In the genomic region with DNA sequence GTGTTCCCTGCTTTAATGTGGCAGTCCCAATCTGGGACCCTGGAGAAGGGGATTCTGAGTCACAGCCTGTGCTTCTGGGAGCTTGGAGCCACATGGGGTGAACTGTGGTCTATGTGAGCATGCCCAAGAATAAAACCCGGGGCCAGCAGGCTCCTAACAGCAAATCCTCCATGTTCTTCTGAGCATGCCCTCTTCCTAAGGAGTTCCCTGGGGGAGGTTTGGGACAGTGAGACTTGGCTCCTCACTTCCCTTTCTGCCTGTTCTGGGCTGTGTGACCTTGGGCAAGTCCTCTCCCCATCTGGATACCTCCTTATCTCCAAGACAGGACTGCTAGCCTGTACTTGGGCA, we compare ENCODE assay signal across 11 mouse cellular contexts. TPM values are rescaled to one million over a fixed set of nuclear protein-coding genes. Genes with fewer than 3 reads are reported as not detected.
DNase-seq lines count a peak whose midpoint lies in the region; ATAC-seq and TF ChIP-seq lines count a peak whose summit lies in the region.
"Had no signal": no experiment of that assay in that cellular context is flagged by ENCODE, and none has a peak within 500 bp of the region (broad histone marks: within the 10 kb centered on the region; RNA-seq: fewer than 3 reads in every experiment).

No protein-coding gene starts in this region.

- H3K9ac ChIP-seq in heart, embryonic 12.5 days: peak overlapping the region; percentile 59; the same call in 1 of the 2 replicates
- no peak overlapping the region for H3K9ac ChIP-seq in midbrain, embryonic 15.5 days
- H3K9ac ChIP-seq in limb, embryonic 11.5 days (ENCODE audit: low read length): no peak overlapping the region

- no peak for TF ChIP-seq POLR2A in cerebellum, adult 2 months (IDR thresholded peaks at IDR 0.05; ENCODE audit: borderline replicate concordance, insufficient read depth, low read length)

- WGBS in heart, embryonic 12.5 days: 31% methylated on average over 1 of the region's 1 CpGs
- WGBS in midbrain, embryonic 10.5 days: 33% methylated on average over 1 of the region's 1 CpGs
- 14% methylated on average over 1 of the region's 1 CpGs for WGBS in midbrain, embryonic 15.5 days
- 22% methylated on average over 1 of the region's 1 CpGs for WGBS in limb, embryonic 11.5 days
- 35% methylated on average over 1 of the region's 1 CpGs for WGBS in cerebellum, adult 2 months

- peak overlapping the region; percentile 92 for H3K27ac ChIP-seq in heart, embryonic 12.5 days (ENCODE audit: poor library complexity, severe bottlenecking)
- peak overlapping the region; percentile 73; the same call in 1 of the 2 replicates for H3K27ac ChIP-seq in midbrain, embryonic 10.5 days (replicated peaks)
- H3K27ac ChIP-seq in midbrain, embryonic 15.5 days: no peak overlapping the region
- H3K27ac ChIP-seq in limb, embryonic 11.5 days (replicated peaks; ENCODE audit: low read depth, low read length): peak overlapping the region; percentile 67; the same call in 1 of the 2 replicates
- no peak overlapping the region for H3K27ac ChIP-seq in cerebellum, adult 2 months (ENCODE audit: insufficient read depth, low read length)

- intact Hi-C loops in heart, postnatal 10 days (cut with DNase I): no loop called here

- no peak for TF ChIP-seq CTCF in cerebellum, adult 2 months (IDR thresholded peaks at IDR 0.05; ENCODE audit: borderline replicate concordance, insufficient read depth, low read depth, low read length)

- DNase-seq in heart, postnatal 10 days: no peak
- DNase-seq in midbrain, embryonic 10.5 days (ENCODE audit: low spot score): no peak
- no peak for DNase-seq in limb, embryonic 11.5 days (ENCODE audit: low spot score)
- no peak for DNase-seq in ovary, adult 18-20 months (ENCODE audit: low spot score)
- DNase-seq in cerebellum, adult 2 months: no peak
- no peak for DNase-seq in layer of hippocampus, adult 8-10 months (ENCODE audit: low spot score in 2 of 2)
- DNase-seq: lung, adult 18-20 months had no signal

- ATAC-seq in heart, embryonic 12.5 days (ENCODE audit: insufficient number of reproducible peaks, low FRiP score): no peak
- no peak for ATAC-seq in midbrain, embryonic 15.5 days (replicated peaks)
- no peak for ATAC-seq in limb, embryonic 11.5 days (ENCODE audit: insufficient number of reproducible peaks, low FRiP score, low TSS enrichment, low read depth)
- ATAC-seq: CD4-positive, CD25-positive, alpha-beta regulatory T cell, adult 4 months had no signal

- H3K4me1 ChIP-seq in heart, embryonic 12.5 days (replicated peaks): peaks cover 98% of the 10 kb centered on the region
- peaks cover 90% of the 10 kb centered on the region for H3K4me1 ChIP-seq in midbrain, embryonic 10.5 days
- H3K4me1 ChIP-seq in midbrain, embryonic 15.5 days: peaks cover 16% of the 10 kb centered on the region
- H3K4me1 ChIP-seq in limb, embryonic 11.5 days (ENCODE audit: control insufficient read depth, insufficient read depth, low read length): peaks cover 78% of the 10 kb centered on the region
- peaks cover 20% of the 10 kb centered on the region for H3K4me1 ChIP-seq in cerebellum, adult 2 months (ENCODE audit: control insufficient read depth, insufficient read depth, low read length)

- no peak overlapping the region for H3K4me3 ChIP-seq in heart, embryonic 12.5 days
- H3K4me3 ChIP-seq in midbrain, embryonic 10.5 days: no peak overlapping the region
- no peak overlapping the region for H3K4me3 ChIP-seq in midbrain, embryonic 15.5 days
- no peak overlapping the region for H3K4me3 ChIP-seq in limb, embryonic 11.5 days (ENCODE audit: low read depth, low read length)
- H3K4me3 ChIP-seq in cerebellum, adult 2 months (replicated peaks; ENCODE audit: insufficient read depth, low read depth, low read length): no peak overlapping the region

- H3K27me3 ChIP-seq in heart, embryonic 12.5 days (replicated peaks): no peaks in the 10 kb centered on the region
- H3K27me3 ChIP-seq in midbrain, embryonic 10.5 days (ENCODE audit: low read depth, poor library complexity, severe bottlenecking): peaks cover 6% of the 10 kb centered on the region; the same call in 1 of the 2 replicates
- no peaks in the 10 kb centered on the region for H3K27me3 ChIP-seq in midbrain, embryonic 15.5 days (replicated peaks)
- H3K27me3 ChIP-seq in limb, embryonic 11.5 days (ENCODE audit: control insufficient read depth, insufficient read depth, low read length): no peaks in the 10 kb centered on the region
- no peaks in the 10 kb centered on the region for H3K27me3 ChIP-seq in cerebellum, adult 2 months (ENCODE audit: control insufficient read depth, insufficient read depth, low read length)

- H3K4me2 ChIP-seq in heart, embryonic 12.5 days: peak overlapping the region; percentile 47
- H3K4me2 ChIP-seq in midbrain, embryonic 15.5 days: no peak overlapping the region
- H3K4me2 ChIP-seq in limb, embryonic 11.5 days (ENCODE audit: low read depth, severe bottlenecking): peak overlapping the region; percentile 33; the same call in 1 of the 2 replicates

- no peaks in the 10 kb centered on the region for H3K9me3 ChIP-seq in heart, embryonic 12.5 days (replicated peaks)
- no peaks in the 10 kb centered on the region for H3K9me3 ChIP-seq in midbrain, embryonic 10.5 days (replicated peaks)
- H3K9me3 ChIP-seq in midbrain, embryonic 15.5 days: no peaks in the 10 kb centered on the region
- H3K9me3 ChIP-seq in limb, embryonic 11.5 days (ENCODE audit: control insufficient read depth, low read length): no peaks in the 10 kb centered on the region

- no peaks in the 10 kb centered on the region for H3K36me3 ChIP-seq in heart, embryonic 12.5 days
- H3K36me3 ChIP-seq in midbrain, embryonic 10.5 days: no peaks in the 10 kb centered on the region
- no peaks in the 10 kb centered on the region for H3K36me3 ChIP-seq in midbrain, embryonic 15.5 days (replicated peaks)
- no peaks in the 10 kb centered on the region for H3K36me3 ChIP-seq in limb, embryonic 11.5 days (ENCODE audit: control insufficient read depth, insufficient read depth, low read length)

RNA-seq across cellular contexts. Expression of gene Hspg2, which starts 12.4 kb away (rescaled TPM):
- polyA plus RNA-seq in heart, embryonic 12.5 days (2016; fragmentation: Nextera tagmentation; extraction: Ambion mirVana): 51.8 and 61.5 TPM in 2 replicates
- 100 to 1,000 TPM; 524 to 560 TPM for total RNA-seq in heart, postnatal 10 days (2021)
- polyA plus RNA-seq in midbrain, embryonic 10.5 days (2016; fragmentation: Nextera tagmentation; extraction: Ambion mirVana): 11.6 and 15.3 TPM in 2 replicates
- 4.0 and 4.1 TPM in 2 replicates for polyA plus RNA-seq in midbrain, embryonic 15.5 days (2015; fragmentation: Nextera tagmentation; extraction: Ambion mirVana)
- 20.6 and 22.4 TPM in 2 replicates for polyA plus RNA-seq in limb, embryonic 11.5 days (2014; fragmentation: Nextera tagmentation; extraction: Ambion mirVana)
- 2.8 and 3.1 TPM in 2 replicates for polyA plus RNA-seq in cerebellum, adult 2 months (2012; rRNA removed)
- 1 to 10 TPM; 4.2 to 6.1 (median 5.6) TPM for total RNA-seq in layer of hippocampus, adult 8-10 months (2022)
- polyA plus RNA-seq: CD4-positive, CD25-positive, alpha-beta regulatory T cell, adult 4 months had no signal

RNA-seq across cellular contexts. Expression of gene 1700013G24Rik, which starts 27.9 kb away (rescaled TPM):
- polyA plus RNA-seq in heart, embryonic 12.5 days (2016; fragmentation: Nextera tagmentation; extraction: Ambion mirVana): not detected in 2 replicates
- total RNA-seq in heart, postnatal 10 days (2021): not detected
- polyA plus RNA-seq in midbrain, embryonic 10.5 days (2016; fragmentation: Nextera tagmentation; extraction: Ambion mirVana): not detected in 2 replicates
- not detected in 2 replicates for polyA plus RNA-seq in midbrain, embryonic 15.5 days (2015; fragmentation: Nextera tagmentation; extraction: Ambion mirVana)
- polyA plus RNA-seq in limb, embryonic 11.5 days (2014; fragmentation: Nextera tagmentation; extraction: Ambion mirVana): not detected in 2 replicates
- polyA plus RNA-seq in cerebellum, adult 2 months (2012; rRNA removed): not detected in 2 replicates
- not detected for total RNA-seq in layer of hippocampus, adult 8-10 months (2022)
- total RNA-seq: gastrocnemius, adult 8-10 months had no signal
- polyA plus RNA-seq: CD4-positive, CD25-positive, alpha-beta regulatory T cell, adult 4 months had no signal

RNA-seq across cellular contexts. Expression of gene Cela3b, which starts 50.6 kb away (rescaled TPM):
- not detected in 2 replicates for polyA plus RNA-seq in heart, embryonic 12.5 days (2016; fragmentation: Nextera tagmentation; extraction: Ambion mirVana)
- not detected for total RNA-seq in heart, postnatal 10 days (2021)
- not detected in 2 replicates for polyA plus RNA-seq in midbrain, embryonic 10.5 days (2016; fragmentation: Nextera tagmentation; extraction: Ambion mirVana)
- not detected in 2 replicates for polyA plus RNA-seq in midbrain, embryonic 15.5 days (2015; fragmentation: Nextera tagmentation; extraction: Ambion mirVana)
- not detected in 2 replicates for polyA plus RNA-seq in limb, embryonic 11.5 days (2014; fragmentation: Nextera tagmentation; extraction: Ambion mirVana)
- not detected in 2 replicates for polyA plus RNA-seq in cerebellum, adult 2 months (2012; rRNA removed)
- total RNA-seq in layer of hippocampus, adult 8-10 months (2022): not detected
- total RNA-seq: gastrocnemius, adult 8-10 months had no signal
- polyA plus RNA-seq: CD4-positive, CD25-positive, alpha-beta regulatory T cell, adult 4 months had no signal

Comparison
In these comparisons a context has a peak if more than half of its experiments do, and no peak if none do; other contexts are left out.
1. H3K27ac ChIP-seq: peak in heart, embryonic 12.5 days (single experiment), midbrain, embryonic 10.5 days (single experiment) and limb, embryonic 11.5 days (single experiment); none in midbrain, embryonic 15.5 days (single experiment) and cerebellum, adult 2 months (single experiment).